Comparison of ENCODE assay signal across 14 mouse cellular contexts in the genomic region with DNA sequence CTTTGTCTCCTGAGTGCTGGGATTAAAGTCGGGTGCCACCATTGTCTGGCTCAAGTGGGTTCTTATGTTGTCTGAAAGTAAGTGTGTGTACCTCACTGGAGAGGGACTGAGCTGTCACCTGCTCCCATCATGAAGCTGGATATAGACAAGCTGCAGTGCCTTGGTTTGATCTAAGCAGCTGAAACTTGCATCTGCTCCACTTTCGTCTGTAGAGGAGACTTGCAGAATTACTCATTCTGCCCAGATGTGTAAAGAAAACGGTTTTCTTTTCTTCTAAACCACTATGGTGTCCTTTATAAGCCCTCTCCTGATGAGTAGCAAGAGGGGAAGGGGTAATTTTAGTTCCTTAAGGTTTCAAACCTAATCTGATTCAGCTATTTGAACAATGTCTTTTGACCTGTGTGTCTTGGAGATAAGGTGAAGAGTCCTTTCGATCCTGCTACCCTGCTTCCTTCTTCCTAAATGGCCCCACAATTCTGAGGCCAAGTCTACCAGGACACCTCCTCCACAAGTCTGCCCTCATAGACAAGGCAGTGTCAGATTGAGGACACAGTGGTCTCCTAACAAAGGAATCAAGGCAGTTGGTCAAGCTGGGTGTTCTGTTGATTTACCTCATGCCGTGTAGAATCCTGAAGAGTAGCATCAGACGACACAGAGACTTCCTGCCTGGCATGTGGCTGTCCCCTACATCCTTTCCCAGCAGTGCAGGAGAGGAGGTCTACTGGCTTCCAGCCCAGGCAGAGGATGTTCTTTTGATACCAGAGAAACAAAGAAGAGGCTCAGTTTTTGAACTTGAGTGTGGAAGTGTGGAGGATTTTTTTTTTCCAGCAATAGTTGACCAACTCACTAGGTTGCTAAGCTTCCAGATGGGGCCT. TPM values are rescaled to one million over a fixed set of nuclear protein-coding genes. Genes with fewer than 3 reads are reported as not detected.
A peak's percentile ranks its signal among the peaks of the same experiment; 100 is the strongest.
DNase-seq lines count a peak whose midpoint lies in the region; ATAC-seq and TF ChIP-seq lines count a peak whose summit lies in the region.
"Had no signal": no experiment of that assay in that cellular context is flagged by ENCODE, and none has a peak within 500 bp of the region (broad histone marks: within the 10 kb centered on the region; RNA-seq: fewer than 3 reads in every experiment).

No protein-coding gene starts in this region.

- intact Hi-C loops in heart, postnatal 10 days (cut with DNase I): no loop called here

- TF ChIP-seq POLR2A in MEL (IDR thresholded peaks at IDR 0.05; ENCODE audit: control insufficient read depth in 1 of 2, insufficient read depth in 1 of 2, low read depth in 1 of 2, low read length in 2 of 2, poor library complexity in 1 of 2): no peak

- no peaks in the 10 kb centered on the region for H3K36me3 ChIP-seq in kidney, embryonic 15.5 days
- H3K36me3 ChIP-seq in MEL (ENCODE audit: control insufficient read depth in 1 of 2, insufficient read depth in 2 of 2, low read length in 2 of 2): peaks cover 0 to 28% of the 10 kb centered on the region in 2 experiments; a peak in 2 of 4 replicates
- H3K36me3 ChIP-seq: embryonic facial prominence, embryonic 12.5 days; intestine, embryonic 15.5 days had no signal

- H3K4me3 ChIP-seq in kidney, embryonic 15.5 days (replicated peaks): no peak overlapping the region
- H3K4me3 ChIP-seq in MEL (ENCODE audit: control insufficient read depth in 1 of 2, insufficient read depth in 1 of 2, low read depth in 2 of 2, low read length in 2 of 2): no peak overlapping the region; a peak in 1 of 4 replicates
- H3K4me3 ChIP-seq: embryonic facial prominence, embryonic 12.5 days; intestine, embryonic 15.5 days; left cerebral cortex, adult 2 months had no signal

- H3K27me3 ChIP-seq in kidney, embryonic 15.5 days: no peaks in the 10 kb centered on the region
- no peaks in the 10 kb centered on the region for H3K27me3 ChIP-seq in MEL (ENCODE audit: control insufficient read depth in 1 of 2, insufficient read depth in 2 of 2, low read length in 2 of 2)
- H3K27me3 ChIP-seq: embryonic facial prominence, embryonic 12.5 days; intestine, embryonic 15.5 days had no signal

- no peak for TF ChIP-seq RAD21 in MEL (IDR thresholded peaks at IDR 0.05; ENCODE audit: low read depth, low read length)

- peak in 1 of 2 experiments; percentile 46; a peak in 2 of 4 replicates for TF ChIP-seq EP300 in MEL (IDR thresholded peaks at IDR 0.05; ENCODE audit: low read depth in 1 of 2, low read length in 2 of 2)

- WGBS in kidney, embryonic 15.5 days: 60% methylated on average over 6 of the region's 6 CpGs

- DNase-seq in kidney, postnatal 14 days: peak; percentile 55
- peak; percentile 43 for DNase-seq in MEL (ENCODE audit: low read depth, low spot score)
- peak; percentile 40 to 43 for DNase-seq in heart, postnatal 10 days
- peak; percentile 35 for DNase-seq in testis, postnatal 14 days (ENCODE audit: low spot score)
- DNase-seq in layer of hippocampus, postnatal 25 days (ENCODE audit: extremely low spot score in 1 of 2, low spot score in 1 of 2): no peak
- DNase-seq in spleen, adult 12 weeks (ENCODE audit: low spot score): no peak
- DNase-seq: adrenal gland, adult 8-10 months; cerebellum, adult 2 months had no signal

- no peaks in the 10 kb centered on the region for H3K79me2 ChIP-seq in MEL (ENCODE audit: control insufficient read depth, insufficient read depth, low read length, poor library complexity)

- ATAC-seq in kidney, embryonic 15.5 days (replicated peaks; ENCODE audit: low FRiP score): no peak
- ATAC-seq: forebrain, embryonic 14.5 days; intestine, embryonic 15.5 days had no signal

- no peak for TF ChIP-seq CTCF in MEL (IDR thresholded peaks at IDR 0.05 in 2 of 3, conservative IDR thresholded peaks at IDR 0.05 in 1 of 3; ENCODE audit: control insufficient read depth in 1 of 3, insufficient read depth in 1 of 3, low read depth in 2 of 3, low read length in 3 of 3, poor library complexity in 1 of 3, severe bottlenecking in 1 of 3)

- no peak overlapping the region for H3K9ac ChIP-seq in kidney, embryonic 15.5 days
- no peak overlapping the region for H3K9ac ChIP-seq in MEL (ENCODE audit: control insufficient read depth, low read depth, low read length, poor library complexity, severe bottlenecking)
- H3K9ac ChIP-seq: embryonic facial prominence, embryonic 12.5 days; intestine, embryonic 15.5 days; liver, embryonic 14.5 days had no signal

- no peaks in the 10 kb centered on the region for H3K9me3 ChIP-seq in kidney, embryonic 15.5 days (replicated peaks)
- H3K9me3 ChIP-seq in MEL (replicated peaks; ENCODE audit: insufficient read depth, low read length): no peaks in the 10 kb centered on the region
- H3K9me3 ChIP-seq: embryonic facial prominence, embryonic 12.5 days; intestine, embryonic 15.5 days had no signal

- H3K4me2 ChIP-seq in kidney, embryonic 15.5 days: no peak overlapping the region
- H3K4me2 ChIP-seq: embryonic facial prominence, embryonic 12.5 days; intestine, embryonic 15.5 days had no signal

- no peak overlapping the region for H3K27ac ChIP-seq in kidney, embryonic 15.5 days
- H3K27ac ChIP-seq in MEL (ENCODE audit: control insufficient read depth, low read depth, low read length): no peak overlapping the region
- H3K27ac ChIP-seq: embryonic facial prominence, embryonic 12.5 days; intestine, embryonic 15.5 days; left cerebral cortex, adult 2 months; liver, embryonic 14.5 days had no signal

- H3K4me1 ChIP-seq in kidney, embryonic 15.5 days: 0 out of 2 replicates have a peak, but pooled peaks cover 2% of the 10 kb centered on the region
- peaks cover 21 to 33% of the 10 kb centered on the region in 2 experiments for H3K4me1 ChIP-seq in MEL (ENCODE audit: control insufficient read depth in 1 of 2, insufficient read depth in 2 of 2, low read length in 2 of 2)
- H3K4me1 ChIP-seq: embryonic facial prominence, embryonic 12.5 days; intestine, embryonic 15.5 days had no signal

TF ChIP-seq in MEL, 35 proteins besides CTCF, POLR2A, EP300 and RAD21:
- TF ChIP-seq TCF12 (IDR thresholded peaks at IDR 0.05; ENCODE audit: low read depth, low read length): peak; percentile 39; the same call in 1 of the 2 replicates
- TF ChIP-seq CHD2 (IDR thresholded peaks at IDR 0.05; ENCODE audit: low read length): no peak
- TF ChIP-seq MYB (IDR thresholded peaks at IDR 0.05; ENCODE audit: low read depth, low read length): no peak
- TF ChIP-seq HCFC1 (IDR thresholded peaks at IDR 0.05; ENCODE audit: low read depth, low read length): no peak
- no peak for TF ChIP-seq POLR2AphosphoS2 (IDR thresholded peaks at IDR 0.05; ENCODE audit: low read length)
- TF ChIP-seq GATA1 (IDR thresholded peaks at IDR 0.05; ENCODE audit: low read depth, low read length): peak; percentile 69
- TF ChIP-seq TAL1 (IDR thresholded peaks at IDR 0.05; ENCODE audit: low read length): peak; percentile 35; the same call in 1 of the 2 replicates
- no peak for TF ChIP-seq ZKSCAN1 (IDR thresholded peaks at IDR 0.05; ENCODE audit: low read depth, low read length)

RNA-seq across cellular contexts. Expression of gene Rap1a, which starts 17.2 kb away (rescaled TPM):
- 111 and 113 TPM in 2 replicates for polyA plus RNA-seq in kidney, embryonic 15.5 days (2015; fragmentation: Nextera tagmentation; extraction: Ambion mirVana)
- total RNA-seq in MEL (2012; rRNA removed): 32.3 and 39.7 TPM in 2 replicates
- 10 to 100 TPM in 1 of 2 experiments, not detected in 1; 64.5 TPM for polyA plus RNA-seq in MEL (2012; ENCODE audit: insufficient read depth in 1 of 2, insufficient read length in 2 of 2, low read depth in 1 of 2, low replicate concordance in 2 of 2, missing spikeins in 1 of 2)
- 100 to 1,000 TPM; 127 to 130 TPM for total RNA-seq in heart, postnatal 10 days (2021)
- 100 to 1,000 TPM; 101 to 108 TPM for total RNA-seq in layer of hippocampus, postnatal 25 days (2021)

RNA-seq across cellular contexts. Expression of gene Adora3, which starts 52.3 kb away (rescaled TPM):
- not detected in 2 replicates for polyA plus RNA-seq in kidney, embryonic 15.5 days (2015; fragmentation: Nextera tagmentation; extraction: Ambion mirVana)
- total RNA-seq in MEL (2012; rRNA removed): 0.36 and 0.42 TPM in 2 replicates
- under 1 TPM in 1 of 2 experiments, not detected in 1; 0.65 TPM for polyA plus RNA-seq in MEL (2012; ENCODE audit: insufficient read depth in 1 of 2, insufficient read length in 2 of 2, low read depth in 1 of 2, low replicate concordance in 2 of 2, missing spikeins in 1 of 2)
- total RNA-seq in heart, postnatal 10 days (2021): under 1 TPM in 1 of 2 experiments, not detected in 1; 0.26 TPM
- total RNA-seq in layer of hippocampus, postnatal 25 days (2021): under 1 TPM; 0.69 to 0.89 TPM

RNA-seq across cellular contexts. Expression of gene Tmigd3, which starts 52.3 kb away (rescaled TPM):
- polyA plus RNA-seq in kidney, embryonic 15.5 days (2015; fragmentation: Nextera tagmentation; extraction: Ambion mirVana): 0.18 TPM in 1 of 2 replicates, not detected in the other
- 0.27 and 0.39 TPM in 2 replicates for total RNA-seq in MEL (2012; rRNA removed)
- polyA plus RNA-seq in MEL (2012; ENCODE audit: insufficient read depth in 1 of 2, insufficient read length in 2 of 2, low read depth in 1 of 2, low replicate concordance in 2 of 2, missing spikeins in 1 of 2): under 1 TPM in 1 of 2 experiments, not detected in 1; 0.36 TPM
- total RNA-seq in heart, postnatal 10 days (2021): not detected
- not detected for total RNA-seq in layer of hippocampus, postnatal 25 days (2021)
- total RNA-seq: adrenal gland, adult 8-10 months had no signal
- polyA plus RNA-seq: embryonic facial prominence, embryonic 12.5 days; forebrain, embryonic 14.5 days had no signal

Comparison
In these comparisons a context has a peak if more than half of its experiments do, and no peak if none do; other contexts are left out.
1. DNase-seq: peak in kidney, postnatal 14 days (single experiment), MEL (single experiment), heart, postnatal 10 days (2 of 2) and testis, postnatal 14 days (single experiment); none in layer of hippocampus, postnatal 25 days (0 of 2) and spleen, adult 12 weeks (single experiment).